Mouse (Mus musculus): Measurements from ENCODE around the gene Gli3. TPM values are rescaled to one million over a fixed set of nuclear protein-coding genes. Genes with fewer than 3 reads are reported as not detected.

Gene Gli3
- polyA plus RNA-seq, 1 experiment: 0.11 TPM

DNA sequence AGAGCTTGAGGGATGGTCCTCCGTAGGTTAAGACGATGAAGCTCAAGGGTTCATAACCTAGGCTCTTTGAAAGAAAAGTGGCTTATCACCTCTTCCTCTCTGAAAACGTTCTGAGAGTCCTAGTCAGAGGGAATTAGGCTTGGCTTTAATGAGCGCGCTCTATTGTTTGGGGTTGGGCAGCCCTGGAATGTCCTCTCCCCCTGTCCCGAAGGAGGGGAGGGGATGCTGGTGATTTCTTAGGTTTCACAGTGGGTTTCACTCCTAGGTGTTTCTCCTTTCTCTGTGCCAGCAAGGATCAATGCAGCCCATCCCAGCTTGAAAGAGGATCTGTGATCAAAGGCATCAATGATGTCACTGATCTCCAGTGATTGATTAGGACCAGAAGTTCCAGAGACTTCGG is 24.3 kb downstream of the Gli3 start:
- H3K27ac ChIP-seq (ENCODE audit: insufficient read depth, low read depth, low read length): no peak overlapping the region
- no peak overlapping the region for H3K4me3 ChIP-seq (ENCODE audit: insufficient read depth, low read length)
- TF ChIP-seq POLR2A (IDR thresholded peaks at IDR 0.05; ENCODE audit: borderline replicate concordance, low read depth, low read length) (no peak), CTCF (IDR thresholded peaks at IDR 0.05; ENCODE audit: low read depth, low read length) (no peak)
- no peaks in the 10 kb centered on the region for H3K4me1 ChIP-seq (ENCODE audit: control insufficient read depth, insufficient read depth, low read length)

DNA sequence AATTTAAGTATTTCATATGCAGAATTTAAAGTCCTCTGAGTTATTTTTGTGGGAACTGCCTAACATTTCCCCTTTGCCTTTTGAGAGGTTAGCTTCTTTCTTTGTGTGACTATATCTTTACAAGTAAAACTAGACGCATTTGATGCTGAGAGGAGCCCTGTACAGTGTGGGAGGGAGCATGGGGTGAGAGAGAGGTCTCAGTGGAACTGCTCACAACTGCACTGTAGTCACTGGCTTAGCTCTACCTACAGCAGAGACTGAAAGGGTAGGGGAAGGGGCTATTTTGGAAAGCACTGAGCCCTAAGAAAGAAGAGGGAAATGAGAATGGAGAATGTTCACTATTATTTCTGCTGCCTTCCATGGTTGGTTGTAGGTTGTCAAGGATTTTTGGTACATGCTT is 25.0 kb downstream of the Gli3 start:
- no peak overlapping the region for H3K4me3 ChIP-seq (ENCODE audit: insufficient read depth, low read length)
- no peak for TF ChIP-seq POLR2A (IDR thresholded peaks at IDR 0.05; ENCODE audit: borderline replicate concordance, low read depth, low read length)
- TF ChIP-seq CTCF (IDR thresholded peaks at IDR 0.05; ENCODE audit: low read depth, low read length): no peak
- H3K27ac ChIP-seq (ENCODE audit: insufficient read depth, low read depth, low read length): no peak overlapping the region
- no peaks in the 10 kb centered on the region for H3K4me1 ChIP-seq (ENCODE audit: control insufficient read depth, insufficient read depth, low read length)

GRCm38 (mm10) chr13:15495820-15496219 is 32.8 kb downstream of the Gli3 start:
- H3K4me1 ChIP-seq (ENCODE audit: control insufficient read depth, insufficient read depth, low read length): no peaks in the 10 kb centered on the region
- no peak for TF ChIP-seq CTCF (IDR thresholded peaks at IDR 0.05; ENCODE audit: low read depth, low read length)
- TF ChIP-seq POLR2A (IDR thresholded peaks at IDR 0.05; ENCODE audit: borderline replicate concordance, low read depth, low read length): no peak
- H3K4me3 ChIP-seq (ENCODE audit: insufficient read depth, low read length): no peak overlapping the region
- H3K27ac ChIP-seq (ENCODE audit: insufficient read depth, low read depth, low read length): no peak overlapping the region

DNA sequence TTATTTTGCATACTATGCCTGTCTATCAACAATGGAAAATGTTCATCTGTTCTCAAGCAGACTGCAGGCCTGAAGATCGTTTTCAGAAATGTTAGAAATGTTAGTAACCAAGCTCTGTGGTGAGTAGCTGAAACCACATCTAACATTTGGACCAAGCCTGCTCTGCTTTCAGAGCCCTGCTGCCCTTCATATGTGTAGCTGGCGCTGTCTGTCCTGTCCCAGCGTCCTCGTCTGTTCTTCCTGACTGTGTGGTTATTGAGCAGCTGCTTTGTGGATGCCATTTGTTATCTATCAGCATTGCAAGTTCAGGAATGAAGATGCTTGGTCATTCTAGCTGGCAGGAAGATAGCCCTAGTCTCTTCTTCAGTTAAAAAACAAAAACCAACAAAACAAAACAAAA is 35.3 kb downstream of the Gli3 start:
- Histone ChIP-seq H3K4me3 (ENCODE audit: insufficient read depth, low read length) (no peak overlapping the region), H3K27ac (ENCODE audit: insufficient read depth, low read depth, low read length) (no peak overlapping the region), H3K4me1 (ENCODE audit: control insufficient read depth, insufficient read depth, low read length) (no peaks in the 10 kb centered on the region)
- TF ChIP-seq CTCF (IDR thresholded peaks at IDR 0.05; ENCODE audit: low read depth, low read length) (no peak), POLR2A (IDR thresholded peaks at IDR 0.05; ENCODE audit: borderline replicate concordance, low read depth, low read length) (no peak)

DNA sequence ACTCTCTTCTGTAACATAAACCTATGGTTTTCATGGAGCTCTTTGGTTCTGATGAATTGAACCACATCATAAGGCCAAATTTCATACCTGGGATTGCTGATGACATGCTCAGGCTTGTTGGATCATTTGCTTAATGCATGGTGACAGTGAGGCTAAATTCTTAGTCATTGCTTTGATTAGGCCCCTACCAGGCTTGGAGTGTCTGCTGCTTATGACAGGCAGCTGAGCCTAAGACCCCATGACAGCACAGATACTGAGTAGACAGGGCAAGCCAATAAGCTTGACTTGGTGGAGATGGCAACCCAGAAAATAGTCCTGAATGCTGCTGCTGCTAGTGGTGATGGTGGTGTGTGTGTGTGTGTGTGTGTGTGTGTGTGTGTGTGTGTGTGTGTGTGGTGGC is 47.9 kb downstream of the Gli3 start:
- Histone ChIP-seq H3K4me1 (ENCODE audit: control insufficient read depth, insufficient read depth, low read length) (no peaks in the 10 kb centered on the region), H3K4me3 (ENCODE audit: insufficient read depth, low read length) (no peak overlapping the region), H3K27ac (ENCODE audit: insufficient read depth, low read depth, low read length) (no peak overlapping the region)
- TF ChIP-seq CTCF (IDR thresholded peaks at IDR 0.05; ENCODE audit: low read depth, low read length) (no peak), POLR2A (IDR thresholded peaks at IDR 0.05; ENCODE audit: borderline replicate concordance, low read depth, low read length) (no peak)

- TF ChIP-seq CTCF (IDR thresholded peaks at IDR 0.05; ENCODE audit: low read depth, low read length) (no peak), POLR2A (IDR thresholded peaks at IDR 0.05; ENCODE audit: borderline replicate concordance, low read depth, low read length) (no peak)
- no peak overlapping the region for H3K4me3 ChIP-seq (ENCODE audit: insufficient read depth, low read length)
- no peaks in the 10 kb centered on the region for H3K4me1 ChIP-seq (ENCODE audit: control insufficient read depth, insufficient read depth, low read length)
- no peak overlapping the region for H3K27ac ChIP-seq (ENCODE audit: insufficient read depth, low read depth, low read length)
These were observed 50.1 kb downstream of the Gli3 start for GRCm38 (mm10) chr13:15513114-15513513.

DNA sequence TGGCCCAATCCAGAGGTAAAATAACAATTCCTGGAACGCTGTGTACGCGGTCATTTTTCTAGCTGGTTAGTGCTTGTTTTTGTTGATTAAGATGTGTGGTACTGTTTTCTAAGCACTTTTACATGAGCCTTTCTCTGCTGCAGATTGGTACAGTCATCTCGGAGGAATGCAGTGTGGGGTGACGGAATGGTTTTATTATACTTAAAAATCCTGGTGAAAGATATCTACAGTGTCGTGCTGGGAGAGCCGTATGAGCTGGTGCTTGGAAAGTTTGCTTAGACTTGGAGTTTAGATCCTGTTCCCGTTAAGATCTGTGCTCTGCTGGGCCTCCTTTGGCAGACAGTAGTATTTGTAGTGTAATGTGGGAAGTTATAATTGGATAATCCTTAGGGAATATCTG is 51.0 kb downstream of the Gli3 start:
- TF ChIP-seq POLR2A (IDR thresholded peaks at IDR 0.05; ENCODE audit: borderline replicate concordance, low read depth, low read length): no peak
- no peak for TF ChIP-seq CTCF (IDR thresholded peaks at IDR 0.05; ENCODE audit: low read depth, low read length)
- Histone ChIP-seq H3K4me1 (ENCODE audit: control insufficient read depth, insufficient read depth, low read length) (no peaks in the 10 kb centered on the region), H3K27ac (ENCODE audit: insufficient read depth, low read depth, low read length) (no peak overlapping the region)

GRCm38 (mm10) chr13:15517048-15517760 is 54.2 kb downstream of the Gli3 start:
- TF ChIP-seq POLR2A (IDR thresholded peaks at IDR 0.05; ENCODE audit: borderline replicate concordance, low read depth, low read length) (no peak), CTCF (IDR thresholded peaks at IDR 0.05; ENCODE audit: low read depth, low read length) (no peak)
- Histone ChIP-seq H3K4me3 (ENCODE audit: insufficient read depth, low read length) (no peak overlapping the region), H3K4me1 (ENCODE audit: control insufficient read depth, insufficient read depth, low read length) (no peaks in the 10 kb centered on the region), H3K27ac (ENCODE audit: insufficient read depth, low read depth, low read length) (no peak overlapping the region)

More for the DNA sequence above, 51.0 kb downstream of the Gli3 start:
- H3K4me3 ChIP-seq (ENCODE audit: insufficient read depth, low read length): no peak overlapping the region

DNA sequence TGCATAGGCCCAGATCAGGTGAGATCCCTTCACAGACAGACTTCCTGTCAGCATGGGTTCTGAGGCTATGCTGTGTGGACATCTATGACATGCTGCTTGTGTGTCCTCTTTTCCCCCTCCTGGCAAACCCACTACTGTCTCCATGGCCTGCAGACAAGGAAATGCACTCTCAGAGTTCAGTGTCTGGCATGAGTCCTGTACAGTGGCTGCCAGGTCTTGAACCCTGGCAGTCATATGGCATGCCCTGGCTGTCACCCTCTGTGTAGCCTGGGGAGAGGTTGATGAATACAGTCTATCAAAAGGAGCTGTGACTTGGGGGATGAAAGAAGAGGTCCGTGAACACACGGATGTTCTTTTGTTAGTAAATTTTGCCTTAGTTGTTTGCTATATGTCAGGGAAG is 57.3 kb downstream of the Gli3 start:
- H3K27ac ChIP-seq (ENCODE audit: insufficient read depth, low read depth, low read length): no peak overlapping the region
- no peaks in the 10 kb centered on the region for H3K4me1 ChIP-seq (ENCODE audit: control insufficient read depth, insufficient read depth, low read length)
- H3K4me3 ChIP-seq (ENCODE audit: insufficient read depth, low read length): no peak overlapping the region
- no peak for TF ChIP-seq CTCF (IDR thresholded peaks at IDR 0.05; ENCODE audit: low read depth, low read length)
- no peak for TF ChIP-seq POLR2A (IDR thresholded peaks at IDR 0.05; ENCODE audit: borderline replicate concordance, low read depth, low read length)

GRCm38 (mm10) chr13:15522153-15522552 is 59.1 kb downstream of the Gli3 start:
- no peak overlapping the region for H3K27ac ChIP-seq (ENCODE audit: insufficient read depth, low read depth, low read length)
- TF ChIP-seq POLR2A (IDR thresholded peaks at IDR 0.05; ENCODE audit: borderline replicate concordance, low read depth, low read length) (no peak), CTCF (IDR thresholded peaks at IDR 0.05; ENCODE audit: low read depth, low read length) (no peak)
- H3K4me3 ChIP-seq (ENCODE audit: insufficient read depth, low read length): no peak overlapping the region
- H3K4me1 ChIP-seq (ENCODE audit: control insufficient read depth, insufficient read depth, low read length): no peaks in the 10 kb centered on the region

All from bone marrow macrophage, adult 2 months (primary cell).